Comparison of ENCODE assay signal across 8 mouse cellular contexts in genomic region chr6:39206581-39207461, GRCm38 (mm10). TPM values are rescaled to one million over a fixed set of nuclear protein-coding genes. Genes with fewer than 3 reads are reported as not detected.
A peak's percentile ranks its signal among the peaks of the same experiment; 100 is the strongest.
DNase-seq lines count a peak whose midpoint lies in the region; ATAC-seq and TF ChIP-seq lines count a peak whose summit lies in the region.

Gene Kdm7a (minus strand): TSS chr6:39206789.

- H3K4me2 ChIP-seq in forebrain, embryonic 14.5 days (ENCODE audit: low read length), result peak within 1 kb of the TSS; percentile 77
- peak within 1 kb of the TSS; percentile 89 for H3K4me2 ChIP-seq in liver, postnatal 0 days (ENCODE audit: low read depth, low read length)
- H3K4me2 ChIP-seq in neural tube, embryonic 13.5 days, result peak within 1 kb of the TSS; percentile 79

- H3K27me3 ChIP-seq in ES-Bruce4 (ENCODE audit: control insufficient read depth, insufficient read depth, low read length, poor library complexity, severe bottlenecking), result no peaks in the 10 kb centered on the region
- no peaks in the 10 kb centered on the region for H3K27me3 ChIP-seq in forebrain, embryonic 14.5 days (replicated peaks; ENCODE audit: control insufficient read depth, insufficient read depth, low read length)
- H3K27me3 ChIP-seq in liver, postnatal 0 days (ENCODE audit: insufficient read depth, low read length), result no peaks in the 10 kb centered on the region
- no peaks in the 10 kb centered on the region for H3K27me3 ChIP-seq in neural tube, embryonic 13.5 days

- intact Hi-C loops in heart, postnatal 14 days (cut with DNase I), result loop anchor here (5.0 kb wide), 1 partner anchor 50 kb away; no protein-coding TSS in a partner anchor

- peak within 1 kb of the TSS; percentile 97 for H3K9ac ChIP-seq in ES-Bruce4 (ENCODE audit: low read depth, poor library complexity, severe bottlenecking)
- H3K9ac ChIP-seq in forebrain, embryonic 14.5 days (ENCODE audit: low read length), result peak within 1 kb of the TSS; percentile 79
- peak within 1 kb of the TSS; percentile 92 for H3K9ac ChIP-seq in liver, postnatal 0 days (replicated peaks)
- H3K9ac ChIP-seq in neural tube, embryonic 13.5 days, result peak within 1 kb of the TSS; percentile 98

- 1% methylated on average over 73 of the region's 124 CpGs for WGBS in forebrain, embryonic 14.5 days
- WGBS in liver, postnatal 0 days (ENCODE audit: insufficient replicate concordance), result under 1% methylated on average over 90 of the region's 124 CpGs
- WGBS in neural tube, embryonic 13.5 days, result under 1% methylated on average over 101 of the region's 124 CpGs

- H3K4me1 ChIP-seq in ES-Bruce4 (ENCODE audit: control insufficient read depth, insufficient read depth, low read length), result peaks cover 2% of the 10 kb centered on the region
- H3K4me1 ChIP-seq in forebrain, embryonic 14.5 days (ENCODE audit: control insufficient read depth, insufficient read depth, low read length), result no peaks in the 10 kb centered on the region
- peaks cover 6% of the 10 kb centered on the region for H3K4me1 ChIP-seq in liver, postnatal 0 days (ENCODE audit: insufficient read depth)
- peaks cover 24% of the 10 kb centered on the region for H3K4me1 ChIP-seq in neural tube, embryonic 13.5 days (replicated peaks)

- H3K36me3 ChIP-seq in ES-Bruce4 (ENCODE audit: control insufficient read depth, insufficient read depth, low read length, poor library complexity, severe bottlenecking), result no peaks in the 10 kb centered on the region
- no peaks in the 10 kb centered on the region for H3K36me3 ChIP-seq in forebrain, embryonic 14.5 days (ENCODE audit: control insufficient read depth, insufficient read depth, low read length)
- H3K36me3 ChIP-seq in liver, postnatal 0 days (replicated peaks; ENCODE audit: insufficient read depth, low read length), result no peaks in the 10 kb centered on the region
- no peaks in the 10 kb centered on the region for H3K36me3 ChIP-seq in neural tube, embryonic 13.5 days

- H3K9me3 ChIP-seq in ES-Bruce4 (replicated peaks; ENCODE audit: control insufficient read depth, insufficient read depth, low read length, poor library complexity, severe bottlenecking), result no peaks in the 10 kb centered on the region
- H3K9me3 ChIP-seq in forebrain, embryonic 14.5 days (replicated peaks; ENCODE audit: control insufficient read depth, low read length), result no peaks in the 10 kb centered on the region
- no peaks in the 10 kb centered on the region for H3K9me3 ChIP-seq in liver, postnatal 0 days (ENCODE audit: low read length)
- no peaks in the 10 kb centered on the region for H3K9me3 ChIP-seq in neural tube, embryonic 13.5 days

- no peak for TF ChIP-seq POLR2A in ES-Bruce4 (IDR thresholded peaks at IDR 0.05; ENCODE audit: insufficient read depth, low read length)

- H3K27ac ChIP-seq in ES-Bruce4 (ENCODE audit: insufficient read depth, low read length), result 0 out of 2 replicates have a peak within 1 kb of the TSS, but pooled peaks have one; percentile 18
- H3K27ac ChIP-seq in forebrain, embryonic 14.5 days (ENCODE audit: low read depth, low read length), result peak within 1 kb of the TSS; percentile 91
- H3K27ac ChIP-seq in liver, postnatal 0 days (ENCODE audit: low read depth), result peak within 1 kb of the TSS; percentile 99
- peak within 1 kb of the TSS; percentile 99 for H3K27ac ChIP-seq in neural tube, embryonic 13.5 days (replicated peaks)

- H3K4me3 ChIP-seq in ES-Bruce4 (ENCODE audit: low read depth, low read length), result peak within 1 kb of the TSS; percentile 98
- peak within 1 kb of the TSS; percentile 63 for H3K4me3 ChIP-seq in forebrain, embryonic 14.5 days (ENCODE audit: low read depth, low read length)
- peak within 1 kb of the TSS; percentile 92 for H3K4me3 ChIP-seq in liver, postnatal 0 days (ENCODE audit: low read depth, low read length)
- H3K4me3 ChIP-seq in neural tube, embryonic 13.5 days, result peak within 1 kb of the TSS; percentile 99

- ATAC-seq in forebrain, embryonic 14.5 days, result peak; percentile 88
- peak; percentile 82 for ATAC-seq in liver, postnatal 0 days
- ATAC-seq in neural tube, embryonic 13.5 days (ENCODE audit: low read depth), result peak; percentile 86

- DNase-seq in cerebellum, adult 11 months, result peak; percentile 91
- DNase-seq in forebrain, embryonic 14.5 days (ENCODE audit: low spot score), result peak; percentile 93
- peak; percentile 91 to 92 for DNase-seq in heart, postnatal 14 days
- DNase-seq in layer of hippocampus, adult 11-12 months (ENCODE audit: low spot score), result peak; percentile 82
- peak; percentile 90 for DNase-seq in liver, postnatal 0 days
- DNase-seq in telencephalon, adult 2 months (ENCODE audit: low read depth, low spot score), result peak; percentile 65

- TF ChIP-seq CTCF in ES-Bruce4 (IDR thresholded peaks at IDR 0.05; ENCODE audit: low read depth, low read length), result no peak
- peak; percentile 27; the same call in 1 of the 2 replicates for TF ChIP-seq CTCF in liver, postnatal 0 days (IDR thresholded peaks at IDR 0.05; ENCODE audit: low read depth)

- no peak for TF ChIP-seq EP300 in ES-Bruce4 (IDR thresholded peaks at IDR 0.05; ENCODE audit: insufficient read depth, low read depth, low read length)
- TF ChIP-seq EP300 in liver, postnatal 0 days (IDR thresholded peaks at IDR 0.05; ENCODE audit: low read depth), result no peak

RNA-seq across cellular contexts. Expression of gene Kdm7a, which starts in this region (rescaled TPM):
- polyA plus RNA-seq in ES-Bruce4 (2011; ENCODE audit: insufficient read depth, insufficient read length, low read depth, missing spikeins), result 14.1 and 17.1 TPM in 2 replicates
- 4.7 and 5.9 TPM in 2 replicates for polyA plus RNA-seq in forebrain, embryonic 14.5 days (2014; fragmentation: Nextera tagmentation; extraction: Ambion mirVana)
- total RNA-seq in heart, postnatal 14 days (2021), result 10 to 100 TPM; 20.2 to 21.9 TPM
- 3.6 and 4.2 TPM in 2 replicates for polyA plus RNA-seq in liver, postnatal 0 days (2015; fragmentation: Nextera tagmentation; extraction: Ambion mirVana)
- polyA plus RNA-seq in neural tube, embryonic 13.5 days (2015; fragmentation: Nextera tagmentation; extraction: Ambion mirVana), result 9.7 and 11.1 TPM in 2 replicates

Comparison
In these comparisons a context has a peak if more than half of its experiments do, and no peak if none do; other contexts are left out.
1. Peak in every context shown above with its lines: DNase-seq, ATAC-seq, H3K4me3 ChIP-seq and H3K27ac ChIP-seq.
2. H3K27ac ChIP-seq: peak in every context shown above with its lines; median percentile 99 in liver, postnatal 0 days; 99 in neural tube, embryonic 13.5 days; 91 in forebrain, embryonic 14.5 days; 18 in ES-Bruce4.